Mouse (Mus musculus) stomach, postnatal 0 days (tissue): ENCODE measurements at regions not wholly inside any gene's neighbourhood (a gene's known extent, or its start where the extent isn't known, plus 50 kb on each side); places are given as distances from the start of the nearest gene placed in this dataset.

Experiments
- CTCF ChIP-seq: IDR thresholded peaks from 2 replicates; pipeline ENCODE4 v1.5.1; 2016; ENCODE audit warnings: antibody characterized with exemption, low read depth, mild to moderate bottlenecking, moderate library complexity
- EP300 ChIP-seq: optimal IDR thresholded peaks from 2 replicates; pipeline ENCODE3; 2016; ENCODE audit warnings: antibody characterized with exemption

- no peak for TF ChIP-seq CTCF
- no peak for TF ChIP-seq EP300
Measured at GRCm38 (mm10) chr10:16524101-16524500, 1198.9 kb upstream of the Cited2 start.
